Mouse (Mus musculus): ENCODE measurements around the gene Cacng8. TPM values are rescaled to one million over a fixed set of nuclear protein-coding genes. Genes with fewer than 3 reads are reported as not detected.

The Cacng8 gene
- polyA plus RNA-seq, 1 experiment from 2014 or later = 0.12 TPM

Small RNA genes lying within 50 kb of the gene (microRNA-seq; reads per million reads assigned to microRNA genes)
- gene Gm23450 = 3.9 reads per million, percentile 5 among the genes with 10 or more reads in this experiment

Other genes starting within 250 kb of the Cacng8 start
- gene AU018091, start 221.5 kb upstream of the Cacng8 start, polyA plus RNA-seq (2016; fragmentation: Nextera tagmentation; extraction: Ambion mirVana) = not detected in 2 replicates
- gene Nlrp12, start 140.9 kb upstream of the Cacng8 start, polyA plus RNA-seq (2016; fragmentation: Nextera tagmentation; extraction: Ambion mirVana) = 0.07 TPM in 1 of 2 replicates, not detected in the other
- 16.6 and 17.5 TPM in 2 replicates for gene Myadm, start 101.6 kb upstream of the Cacng8 start, polyA plus RNA-seq (2016; fragmentation: Nextera tagmentation; extraction: Ambion mirVana)
- gene Prkcg, start 101.5 kb upstream of the Cacng8 start, polyA plus RNA-seq (2016; fragmentation: Nextera tagmentation; extraction: Ambion mirVana) = 0.04 TPM in 2 replicates
- 0.07 TPM in 1 of 2 replicates, not detected in the other for gene Cacng7, start 57.7 kb upstream of the Cacng8 start, polyA plus RNA-seq (2016; fragmentation: Nextera tagmentation; extraction: Ambion mirVana)
- 0.14 and 0.17 TPM in 2 replicates for gene Cacng6, start 33.5 kb downstream of the Cacng8 start, polyA plus RNA-seq (2016; fragmentation: Nextera tagmentation; extraction: Ambion mirVana)
- not detected in 2 replicates for gene Tarm1, start 111.9 kb downstream of the Cacng8 start, polyA plus RNA-seq (2016; fragmentation: Nextera tagmentation; extraction: Ambion mirVana)
- 0.08 TPM in 1 of 2 replicates, not detected in the other for gene Oscar, start 225.5 kb downstream of the Cacng8 start, polyA plus RNA-seq (2016; fragmentation: Nextera tagmentation; extraction: Ambion mirVana)
- 295 and 296 TPM in 2 replicates for gene Ndufa3, start 226.7 kb downstream of the Cacng8 start, polyA plus RNA-seq (2016; fragmentation: Nextera tagmentation; extraction: Ambion mirVana)
- 16.0 and 17.6 TPM in 2 replicates for gene Tfpt, start 239.2 kb downstream of the Cacng8 start, polyA plus RNA-seq (2016; fragmentation: Nextera tagmentation; extraction: Ambion mirVana)
- gene Prpf31, start 239.3 kb downstream of the Cacng8 start, polyA plus RNA-seq (2016; fragmentation: Nextera tagmentation; extraction: Ambion mirVana) = 93.1 and 97.6 TPM in 2 replicates

All from liver, embryonic 12.5 days (tissue).